Mouse (Mus musculus): Measurements from ENCODE around the gene Hyls1. TPM values are rescaled to one million over a fixed set of nuclear protein-coding genes. Genes with fewer than 3 reads are reported as not detected.

Gene Hyls1
- polyA plus RNA-seq, 1 experiment from 2014 or later, result 18.4 TPM

GRCm38 (mm10) chr9:35570663-35571062, 465 bp upstream of the Hyls1 start:
- 9% methylated on average over 5 of the region's 5 CpGs for WGBS
- Histone ChIP-seq H3K27me3 (replicated peaks; ENCODE audit: control insufficient read depth, insufficient read depth, low read length) (peaks cover 11% of the 10 kb centered on the region), H3K4me1 (ENCODE audit: control insufficient read depth, insufficient read depth, low read length) (peaks cover 6% of the 10 kb centered on the region; the same call in 1 of the 2 replicates), H3K4me3 (ENCODE audit: low read depth, low read length) (peak overlapping the region; percentile 83), H3K9ac (ENCODE audit: low read depth, low read length) (peak overlapping the region; percentile 71), H3K36me3 (ENCODE audit: control insufficient read depth, insufficient read depth, low read length) (peaks cover 27% of the 10 kb centered on the region), H3K4me2 (ENCODE audit: low read depth, low read length) (peak overlapping the region; percentile 75), H3K27ac (replicated peaks; ENCODE audit: low read depth, low read length) (peak overlapping the region; percentile 87; the same call in 1 of the 2 replicates), H3K9me3 (ENCODE audit: control insufficient read depth, low read length) (no peaks in the 10 kb centered on the region)
- no peak for ATAC-seq (ENCODE audit: low read depth)
- no peak for DNase-seq (ENCODE audit: low spot score)

GRCm38 (mm10) chr9:35567995-35568394, 2.2 kb downstream of the Hyls1 start:
- no peaks in the 10 kb centered on the region for H3K27me3 ChIP-seq (replicated peaks; ENCODE audit: control insufficient read depth, insufficient read depth, low read length)
- peaks cover 45% of the 10 kb centered on the region for H3K36me3 ChIP-seq (ENCODE audit: control insufficient read depth, insufficient read depth, low read length)
- H3K9ac ChIP-seq (ENCODE audit: low read depth, low read length), result no peak overlapping the region
- DNase-seq (ENCODE audit: low spot score) (no peak), ATAC-seq (ENCODE audit: low read depth) (no peak)
- H3K9me3 ChIP-seq (ENCODE audit: control insufficient read depth, low read length), result no peaks in the 10 kb centered on the region
- H3K4me1 ChIP-seq (ENCODE audit: control insufficient read depth, insufficient read depth, low read length), result peaks cover 6% of the 10 kb centered on the region; the same call in 1 of the 2 replicates
- H3K27ac ChIP-seq (replicated peaks; ENCODE audit: low read depth, low read length), result no peak overlapping the region
- 81% methylated on average over 3 of the region's 3 CpGs for WGBS
- no peak overlapping the region for H3K4me3 ChIP-seq (ENCODE audit: low read depth, low read length)
- no peak overlapping the region for H3K4me2 ChIP-seq (ENCODE audit: low read depth, low read length)

- peaks cover 14% of the 10 kb centered on the region for H3K4me1 ChIP-seq (ENCODE audit: control insufficient read depth, insufficient read depth, low read length)
- H3K36me3 ChIP-seq (ENCODE audit: control insufficient read depth, insufficient read depth, low read length), result peaks cover 58% of the 10 kb centered on the region
- H3K4me3 ChIP-seq (ENCODE audit: low read depth, low read length), result no peak overlapping the region
- no peaks in the 10 kb centered on the region for H3K27me3 ChIP-seq (replicated peaks; ENCODE audit: control insufficient read depth, insufficient read depth, low read length)
- WGBS, result 89% methylated on average over 5 of the region's 5 CpGs
- H3K9me3 ChIP-seq (ENCODE audit: control insufficient read depth, low read length), result no peaks in the 10 kb centered on the region
- H3K9ac ChIP-seq (ENCODE audit: low read depth, low read length), result no peak overlapping the region
- H3K4me2 ChIP-seq (ENCODE audit: low read depth, low read length), result no peak overlapping the region
- ATAC-seq (ENCODE audit: low read depth), result no peak
- DNase-seq (ENCODE audit: low spot score), result no peak
- no peak overlapping the region for H3K27ac ChIP-seq (replicated peaks; ENCODE audit: low read depth, low read length)
These were observed 5.5 kb downstream of the Hyls1 start for GRCm38 (mm10) chr9:35564536-35565240.

- DNase-seq (ENCODE audit: low spot score), result no peak
- H3K36me3 ChIP-seq (ENCODE audit: control insufficient read depth, insufficient read depth, low read length), result peaks cover 41% of the 10 kb centered on the region
- no peak for ATAC-seq (ENCODE audit: low read depth)
- peaks cover 8% of the 10 kb centered on the region for H3K4me1 ChIP-seq (ENCODE audit: control insufficient read depth, insufficient read depth, low read length)
- no peaks in the 10 kb centered on the region for H3K9me3 ChIP-seq (ENCODE audit: control insufficient read depth, low read length)
- H3K4me2 ChIP-seq (ENCODE audit: low read depth, low read length), result no peak overlapping the region
- WGBS, result 92% methylated on average over 6 of the region's 6 CpGs
- H3K27ac ChIP-seq (replicated peaks; ENCODE audit: low read depth, low read length), result no peak overlapping the region
- no peaks in the 10 kb centered on the region for H3K27me3 ChIP-seq (replicated peaks; ENCODE audit: control insufficient read depth, insufficient read depth, low read length)
- no peak overlapping the region for H3K4me3 ChIP-seq (ENCODE audit: low read depth, low read length)
- H3K9ac ChIP-seq (ENCODE audit: low read depth, low read length), result no peak overlapping the region
These were observed 8.6 kb downstream of the Hyls1 start for GRCm38 (mm10) chr9:35561583-35561982.

GRCm38 (mm10) chr9:35561076-35561475, 9.1 kb downstream of the Hyls1 start:
- no peak overlapping the region for H3K27ac ChIP-seq (replicated peaks; ENCODE audit: low read depth, low read length)
- no peaks in the 10 kb centered on the region for H3K9me3 ChIP-seq (ENCODE audit: control insufficient read depth, low read length)
- DNase-seq (ENCODE audit: low spot score), result no peak
- peaks cover 36% of the 10 kb centered on the region for H3K36me3 ChIP-seq (ENCODE audit: control insufficient read depth, insufficient read depth, low read length)
- no peak overlapping the region for H3K9ac ChIP-seq (ENCODE audit: low read depth, low read length)
- no peak for ATAC-seq (ENCODE audit: low read depth)
- H3K4me3 ChIP-seq (ENCODE audit: low read depth, low read length), result no peak overlapping the region
- 93% methylated on average over 11 of the region's 11 CpGs for WGBS
- peaks cover 8% of the 10 kb centered on the region for H3K4me1 ChIP-seq (ENCODE audit: control insufficient read depth, insufficient read depth, low read length)
- no peaks in the 10 kb centered on the region for H3K27me3 ChIP-seq (replicated peaks; ENCODE audit: control insufficient read depth, insufficient read depth, low read length)
- H3K4me2 ChIP-seq (ENCODE audit: low read depth, low read length), result no peak overlapping the region

- WGBS, result 2% methylated on average over 31 of the region's 31 CpGs
- peak overlapping the region; percentile 73 for H3K27ac ChIP-seq (replicated peaks; ENCODE audit: low read depth, low read length)
- peak overlapping the region; percentile 76 for H3K9ac ChIP-seq (ENCODE audit: low read depth, low read length)
- peak overlapping the region; percentile 61 for H3K4me3 ChIP-seq (ENCODE audit: low read depth, low read length)
- ATAC-seq (ENCODE audit: low read depth), result peak; percentile 93
- peaks cover 8% of the 10 kb centered on the region for H3K4me1 ChIP-seq (ENCODE audit: control insufficient read depth, insufficient read depth, low read length)
- DNase-seq (ENCODE audit: low spot score), result peak; percentile 97
- no peaks in the 10 kb centered on the region for H3K27me3 ChIP-seq (replicated peaks; ENCODE audit: control insufficient read depth, insufficient read depth, low read length)
- H3K36me3 ChIP-seq (ENCODE audit: control insufficient read depth, insufficient read depth, low read length), result peaks cover 18% of the 10 kb centered on the region
- no peaks in the 10 kb centered on the region for H3K9me3 ChIP-seq (ENCODE audit: control insufficient read depth, low read length)
- peak overlapping the region; percentile 99 for H3K4me2 ChIP-seq (ENCODE audit: low read depth, low read length)
These were observed 10.9 kb downstream of the Hyls1 start for GRCm38 (mm10) chr9:35559009-35559890.

GRCm38 (mm10) chr9:35558257-35559008, 11.8 kb downstream of the Hyls1 start, which contains the start of the genes Ddx25 and Pus3:
Gene Ddx25 (minus strand): TSS chr9:35558528.
Gene Pus3 (plus strand): TSS chr9:35558595.
- H3K4me2 ChIP-seq (ENCODE audit: low read depth, low read length), result peak within 1 kb of the TSS; percentile 99
- WGBS, result under 1% methylated on average over 41 of the region's 59 CpGs
- ATAC-seq (ENCODE audit: low read depth) (peak; percentile 80), DNase-seq (ENCODE audit: low spot score) (peak; percentile 48)
- H3K9me3 ChIP-seq (ENCODE audit: control insufficient read depth, low read length), result no peaks in the 10 kb centered on the region
- H3K27me3 ChIP-seq (replicated peaks; ENCODE audit: control insufficient read depth, insufficient read depth, low read length), result no peaks in the 10 kb centered on the region
- peaks cover 16% of the 10 kb centered on the region for H3K36me3 ChIP-seq (ENCODE audit: control insufficient read depth, insufficient read depth, low read length)
- peaks cover 8% of the 10 kb centered on the region for H3K4me1 ChIP-seq (ENCODE audit: control insufficient read depth, insufficient read depth, low read length)
- H3K27ac ChIP-seq (replicated peaks; ENCODE audit: low read depth, low read length), result peak within 1 kb of the TSS; percentile 73
- peak within 1 kb of the TSS; percentile 61 for H3K4me3 ChIP-seq (ENCODE audit: low read depth, low read length)
- H3K9ac ChIP-seq (ENCODE audit: low read depth, low read length), result peak within 1 kb of the TSS; percentile 76

- 68% methylated on average over 12 of the region's 12 CpGs for WGBS
- Histone ChIP-seq H3K36me3 (ENCODE audit: control insufficient read depth, insufficient read depth, low read length) (peaks cover 9% of the 10 kb centered on the region), H3K9me3 (ENCODE audit: control insufficient read depth, low read length) (no peaks in the 10 kb centered on the region), H3K27ac (replicated peaks; ENCODE audit: low read depth, low read length) (no peak overlapping the region), H3K4me1 (ENCODE audit: control insufficient read depth, insufficient read depth, low read length) (peaks cover 8% of the 10 kb centered on the region), H3K27me3 (replicated peaks; ENCODE audit: control insufficient read depth, insufficient read depth, low read length) (no peaks in the 10 kb centered on the region), H3K4me3 (ENCODE audit: low read depth, low read length) (no peak overlapping the region), H3K9ac (ENCODE audit: low read depth, low read length) (no peak overlapping the region), H3K4me2 (ENCODE audit: low read depth, low read length) (no peak overlapping the region)
- DNase-seq (ENCODE audit: low spot score) (no peak), ATAC-seq (ENCODE audit: low read depth) (no peak)
These were observed 13.6 kb downstream of the Hyls1 start for GRCm38 (mm10) chr9:35556494-35557102.
